Mouse (Mus musculus): ENCODE data around the gene Sox4.

Sox4 gene

DNA sequence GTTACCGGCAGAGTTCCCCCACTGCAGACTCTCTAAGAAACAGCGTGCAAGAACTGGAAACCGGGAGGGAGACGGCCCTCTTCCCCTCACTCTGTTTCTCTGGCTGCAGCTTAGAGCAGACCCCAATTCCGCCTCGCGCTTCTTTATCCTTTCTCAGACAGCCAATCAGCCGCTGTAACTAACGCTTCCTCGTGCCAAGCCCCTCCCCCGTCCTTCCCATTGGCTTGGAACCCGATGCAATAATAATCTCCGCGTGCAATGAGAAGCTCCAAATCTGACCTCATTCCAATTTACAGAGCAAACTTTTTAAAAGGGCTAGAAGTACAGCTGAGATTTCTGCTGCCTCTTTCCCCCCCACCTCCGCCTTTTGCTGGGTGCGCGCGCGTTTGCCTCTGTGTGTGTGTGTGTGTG, at the start of gene Sox4:
Gene Sox4 (minus strand): TSS at position 133 of the 411 bp plus-strand sequence.
- peak; percentile 62 for ATAC-seq (ENCODE audit: insufficient number of reproducible peaks, low FRiP score, low TSS enrichment)

DNA sequence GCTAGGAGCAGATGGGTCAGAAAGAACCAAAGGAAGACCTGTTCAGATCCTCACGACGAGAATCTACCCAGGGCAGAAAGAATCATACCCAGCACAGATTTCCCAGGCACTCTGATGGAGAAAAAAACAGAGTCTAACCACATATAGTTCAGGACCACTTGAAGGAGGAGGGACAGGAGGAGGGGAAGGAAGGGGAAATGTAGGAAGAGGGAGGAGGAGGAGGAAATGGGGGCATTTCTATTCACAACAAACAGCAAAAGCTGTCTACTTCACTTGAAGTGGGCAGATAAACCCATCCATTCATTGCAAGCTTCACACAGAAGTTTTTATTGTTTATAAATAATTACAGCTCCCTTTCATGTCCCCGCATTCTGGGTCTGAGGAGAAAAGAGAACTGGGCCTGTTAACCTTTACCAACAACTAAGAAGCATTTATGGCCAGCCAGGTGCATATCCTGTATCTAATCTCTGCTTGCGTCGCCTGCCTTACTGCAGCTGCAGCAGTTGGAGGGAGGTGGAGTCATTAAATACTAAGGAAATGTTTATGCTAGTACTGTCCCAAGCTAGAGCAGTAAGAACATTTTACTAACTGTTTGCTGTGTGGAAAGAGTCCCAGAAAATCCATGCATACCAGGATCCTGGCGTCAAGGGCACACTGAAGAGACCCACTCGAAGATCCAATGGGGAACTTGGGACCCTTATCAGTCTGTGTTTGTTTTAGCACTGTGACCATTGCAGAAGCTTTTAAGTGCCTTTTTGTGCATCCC, 38.6 kb upstream of the Sox4 start:
- no peak for ATAC-seq (ENCODE audit: insufficient number of reproducible peaks, low FRiP score, low TSS enrichment)

DNA sequence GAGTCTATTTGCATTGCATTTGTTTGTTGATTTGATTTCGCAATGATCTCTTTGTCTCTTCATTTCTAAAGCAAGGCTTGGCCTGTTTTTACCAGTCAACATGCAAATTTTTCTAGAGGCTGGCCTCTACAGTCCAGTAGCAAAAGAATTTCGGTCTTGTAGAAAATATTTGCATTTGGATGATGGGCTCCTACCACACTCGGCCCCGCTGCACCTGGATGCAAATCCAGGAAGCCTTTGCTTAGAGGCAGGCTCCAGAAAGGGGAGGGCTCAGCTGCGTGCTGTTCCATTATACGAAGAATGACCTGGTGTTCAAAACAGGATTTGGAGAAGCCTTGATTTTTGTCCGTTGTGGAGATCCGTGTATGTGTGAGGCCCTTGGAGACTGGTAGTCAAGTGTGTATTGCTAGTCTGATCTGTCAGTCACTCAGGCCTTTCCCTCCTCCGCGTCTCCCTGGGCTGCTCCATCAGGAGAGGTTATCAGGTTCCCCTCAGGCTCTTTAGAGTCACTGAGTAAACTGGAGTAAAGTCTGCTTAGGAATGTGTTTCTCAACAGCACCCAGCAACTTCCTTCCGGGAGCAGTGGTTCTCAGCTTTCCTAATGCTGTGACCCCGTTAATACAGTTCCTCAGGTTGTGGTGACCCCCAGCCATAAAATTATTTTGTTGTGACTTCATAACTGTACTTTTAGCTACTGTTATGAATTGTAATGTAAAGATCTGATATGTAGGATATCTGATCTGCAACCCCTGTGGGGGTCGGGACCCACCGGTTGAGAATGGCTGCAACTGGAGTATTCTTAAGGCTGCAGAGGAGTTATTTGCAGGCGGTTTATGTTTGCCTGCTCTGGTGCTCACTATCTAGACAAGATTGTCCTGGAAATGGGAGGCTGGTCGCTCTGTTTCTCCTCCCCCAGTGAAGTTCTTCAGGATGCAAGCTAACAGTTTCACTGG, 35.5 kb upstream of the Sox4 start:
- ATAC-seq (ENCODE audit: insufficient number of reproducible peaks, low FRiP score, low TSS enrichment) = no peak

DNA sequence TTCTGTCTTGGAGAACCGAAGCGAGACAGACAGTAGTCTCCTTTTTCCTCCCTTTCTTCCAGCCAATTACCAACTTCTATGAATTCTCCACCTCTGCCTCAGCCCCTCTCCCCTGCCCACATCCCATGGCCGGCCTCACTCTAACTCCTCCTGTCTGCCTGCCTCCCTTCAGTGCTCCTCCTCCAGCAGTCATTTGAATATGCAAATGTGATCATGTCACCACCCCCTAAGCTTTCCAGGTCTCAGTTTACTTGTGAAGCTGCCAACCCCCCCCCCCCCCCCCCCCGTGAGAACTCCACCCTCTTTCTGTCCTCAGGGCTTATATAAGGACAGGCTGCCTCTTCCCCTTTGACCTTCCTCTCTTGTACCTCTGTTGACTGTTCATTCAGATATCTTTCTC, 27.2 kb upstream of the Sox4 start:
- no peak for ATAC-seq (ENCODE audit: insufficient number of reproducible peaks, low FRiP score, low TSS enrichment)

DNA sequence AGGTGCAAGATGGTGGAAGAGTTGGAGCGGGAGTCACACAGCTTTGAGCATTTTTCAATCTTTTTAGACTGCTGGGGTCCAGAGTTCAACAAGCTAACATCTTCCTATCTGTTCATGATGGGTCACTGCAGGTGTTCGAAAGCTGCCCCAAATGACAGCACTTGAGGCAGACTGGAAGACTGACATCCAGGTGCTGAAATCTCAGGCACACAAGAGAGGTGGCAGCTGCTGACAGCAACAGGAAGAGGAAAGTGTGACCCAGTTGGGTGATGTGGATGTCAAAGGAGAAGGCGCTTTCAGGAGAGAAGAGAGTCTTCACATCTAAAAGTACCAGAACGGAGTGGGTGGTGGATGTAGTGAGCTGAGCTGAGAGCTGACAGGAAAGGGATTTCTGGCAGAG, 21.5 kb upstream of the Sox4 start:
- no peak for ATAC-seq (ENCODE audit: insufficient number of reproducible peaks, low FRiP score, low TSS enrichment)

DNA sequence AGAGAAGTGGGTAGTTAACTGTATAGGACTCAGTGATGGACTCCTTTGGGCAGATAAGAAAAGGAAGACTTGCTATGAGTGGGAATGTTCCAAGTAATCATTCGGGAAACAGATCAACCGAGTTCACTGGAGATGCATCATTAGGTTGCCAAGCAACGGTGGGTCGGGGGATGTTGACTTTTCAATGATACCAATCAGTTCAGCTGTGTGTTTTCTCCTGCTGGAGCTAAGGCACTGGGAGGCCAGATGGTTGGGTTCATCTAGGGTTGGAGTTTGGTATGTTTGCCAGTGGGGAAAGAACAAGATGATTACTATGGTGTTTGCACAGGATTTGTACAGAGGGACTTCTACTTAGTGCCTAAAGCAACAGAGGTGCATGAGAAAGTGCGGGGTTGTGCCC, 21.1 kb upstream of the Sox4 start:
- ATAC-seq (ENCODE audit: insufficient number of reproducible peaks, low FRiP score, low TSS enrichment) = no peak

DNA sequence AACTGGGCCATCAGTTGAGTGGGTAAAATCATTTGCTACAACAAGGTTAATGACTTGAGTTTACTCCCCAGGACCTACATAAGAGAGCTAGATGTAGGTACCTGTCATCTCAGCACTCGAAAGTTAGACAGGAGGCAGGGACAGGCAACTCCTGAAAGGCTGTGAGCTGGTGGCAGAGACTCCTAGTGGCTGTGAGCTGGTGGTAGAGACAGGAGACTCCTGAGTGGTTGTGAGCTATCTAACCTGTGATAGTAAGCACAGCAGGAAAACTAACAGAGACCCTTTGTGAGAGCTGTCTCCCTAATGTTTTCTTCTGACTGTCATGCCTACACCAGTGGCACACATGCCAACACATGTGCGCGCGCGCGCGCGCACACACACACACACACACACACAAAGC, 7.4 kb upstream of the Sox4 start:
- ATAC-seq (ENCODE audit: insufficient number of reproducible peaks, low FRiP score, low TSS enrichment) = no peak

DNA sequence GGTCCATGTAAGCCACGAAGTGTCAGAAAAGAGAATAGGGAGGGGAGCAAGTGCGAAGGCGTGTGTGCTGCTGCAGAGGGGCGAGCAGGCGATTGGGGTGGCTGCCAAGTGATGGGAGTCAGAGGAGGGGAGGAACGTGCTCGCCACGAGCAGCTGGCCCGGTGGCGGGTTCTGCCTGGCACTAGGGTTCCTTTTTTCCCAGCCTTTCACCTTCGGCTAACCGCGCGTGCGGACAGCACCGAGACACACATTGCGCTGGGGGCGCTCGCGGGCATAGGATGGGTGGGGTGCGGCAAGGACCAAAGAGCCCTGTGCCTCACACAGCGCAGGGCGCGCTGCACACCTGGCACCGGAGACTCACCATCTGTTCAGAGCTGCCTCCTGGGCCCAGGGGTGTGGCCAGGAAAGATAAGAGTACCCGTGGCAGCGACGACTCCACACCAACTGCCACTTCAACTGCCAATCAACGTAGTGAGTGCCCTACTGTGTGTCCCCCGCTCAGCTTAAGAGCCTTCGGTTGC, 6.0 kb upstream of the Sox4 start:
- ATAC-seq (ENCODE audit: insufficient number of reproducible peaks, low FRiP score, low TSS enrichment) = peak; percentile 77

DNA sequence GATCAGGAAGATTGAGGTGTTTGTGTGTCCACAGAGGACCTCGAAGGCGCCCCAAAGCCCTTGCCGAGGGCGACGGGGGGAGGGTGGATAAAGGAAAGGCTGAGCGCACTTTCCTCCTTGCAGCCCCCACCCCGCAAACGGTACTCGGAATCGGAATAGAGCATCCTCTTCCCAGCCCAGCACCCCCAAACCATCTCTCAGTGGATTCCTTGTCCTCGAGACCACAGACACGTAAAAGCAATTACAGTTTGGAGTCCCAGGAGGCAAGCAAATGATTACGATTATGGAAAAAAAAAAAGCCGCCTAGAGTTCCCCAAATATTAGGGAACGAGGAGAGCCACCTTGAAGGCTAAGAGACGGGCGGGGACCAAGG, 5.5 kb upstream of the Sox4 start:
- no peak; the same call in 1 of the 2 replicates for ATAC-seq (ENCODE audit: insufficient number of reproducible peaks, low FRiP score, low TSS enrichment)

DNA sequence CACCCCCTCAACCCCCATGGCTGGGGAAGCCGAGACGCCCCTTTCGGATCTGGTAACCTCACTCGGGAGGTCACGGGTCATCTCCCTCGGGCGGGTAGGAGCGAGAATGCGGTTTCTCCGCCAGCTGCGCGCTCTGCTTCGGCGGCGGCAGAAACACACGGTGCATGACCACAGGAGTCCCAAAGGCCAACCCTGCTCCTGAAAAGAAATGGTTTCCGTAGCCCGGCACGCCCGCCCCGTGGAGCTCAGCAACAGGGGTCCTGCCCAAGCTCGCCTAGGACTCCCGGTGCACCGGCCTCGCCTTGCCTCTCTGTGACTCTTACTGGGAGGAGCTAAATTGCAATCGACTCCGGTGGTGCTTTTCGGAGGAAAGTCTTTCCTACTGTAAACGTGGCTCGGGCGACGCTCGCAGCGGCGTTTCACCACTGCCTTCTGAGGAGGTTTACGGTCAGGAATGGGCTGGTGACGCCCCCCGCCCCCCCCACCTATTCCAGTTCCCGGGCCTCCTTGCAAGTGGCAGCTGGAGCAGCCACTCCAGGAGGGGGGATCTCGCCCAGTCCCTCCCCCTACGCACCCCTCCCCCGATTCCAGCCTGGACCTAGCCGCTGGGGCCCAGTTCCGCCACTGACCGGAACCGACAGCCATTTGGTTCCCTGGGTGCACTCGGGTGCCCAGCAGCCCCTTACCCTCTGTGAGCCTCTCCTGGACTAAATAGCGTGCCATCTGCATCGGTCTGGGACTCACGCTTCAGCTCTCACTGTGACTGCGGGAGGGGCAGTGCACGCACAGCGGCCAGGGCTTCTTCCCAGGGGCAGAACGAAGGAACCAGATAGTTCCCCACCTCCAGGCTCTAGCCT, 4.9 kb upstream of the Sox4 start:
- ATAC-seq (ENCODE audit: insufficient number of reproducible peaks, low FRiP score, low TSS enrichment) = peak; percentile 49

DNA sequence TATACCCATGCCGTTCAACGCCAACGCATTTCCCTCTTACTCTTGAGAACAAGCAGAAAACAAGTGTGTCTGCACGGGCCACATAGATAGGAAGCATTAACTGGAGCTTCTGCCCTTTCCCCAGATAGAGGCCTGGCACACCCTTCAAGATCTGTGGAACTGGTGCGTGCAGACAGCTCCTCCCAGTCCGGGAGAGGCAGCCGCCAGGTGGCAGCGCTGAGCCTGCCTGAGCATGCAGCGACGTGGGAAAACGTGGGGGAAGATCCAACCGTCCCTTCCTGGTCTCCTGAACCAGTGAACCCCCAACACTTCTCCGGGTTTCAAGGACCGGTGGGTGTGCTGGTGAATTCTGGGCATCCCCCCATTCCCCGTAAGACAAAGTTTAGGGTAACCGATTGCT, 4.3 kb upstream of the Sox4 start:
- ATAC-seq (ENCODE audit: insufficient number of reproducible peaks, low FRiP score, low TSS enrichment) = peak; percentile 56

DNA sequence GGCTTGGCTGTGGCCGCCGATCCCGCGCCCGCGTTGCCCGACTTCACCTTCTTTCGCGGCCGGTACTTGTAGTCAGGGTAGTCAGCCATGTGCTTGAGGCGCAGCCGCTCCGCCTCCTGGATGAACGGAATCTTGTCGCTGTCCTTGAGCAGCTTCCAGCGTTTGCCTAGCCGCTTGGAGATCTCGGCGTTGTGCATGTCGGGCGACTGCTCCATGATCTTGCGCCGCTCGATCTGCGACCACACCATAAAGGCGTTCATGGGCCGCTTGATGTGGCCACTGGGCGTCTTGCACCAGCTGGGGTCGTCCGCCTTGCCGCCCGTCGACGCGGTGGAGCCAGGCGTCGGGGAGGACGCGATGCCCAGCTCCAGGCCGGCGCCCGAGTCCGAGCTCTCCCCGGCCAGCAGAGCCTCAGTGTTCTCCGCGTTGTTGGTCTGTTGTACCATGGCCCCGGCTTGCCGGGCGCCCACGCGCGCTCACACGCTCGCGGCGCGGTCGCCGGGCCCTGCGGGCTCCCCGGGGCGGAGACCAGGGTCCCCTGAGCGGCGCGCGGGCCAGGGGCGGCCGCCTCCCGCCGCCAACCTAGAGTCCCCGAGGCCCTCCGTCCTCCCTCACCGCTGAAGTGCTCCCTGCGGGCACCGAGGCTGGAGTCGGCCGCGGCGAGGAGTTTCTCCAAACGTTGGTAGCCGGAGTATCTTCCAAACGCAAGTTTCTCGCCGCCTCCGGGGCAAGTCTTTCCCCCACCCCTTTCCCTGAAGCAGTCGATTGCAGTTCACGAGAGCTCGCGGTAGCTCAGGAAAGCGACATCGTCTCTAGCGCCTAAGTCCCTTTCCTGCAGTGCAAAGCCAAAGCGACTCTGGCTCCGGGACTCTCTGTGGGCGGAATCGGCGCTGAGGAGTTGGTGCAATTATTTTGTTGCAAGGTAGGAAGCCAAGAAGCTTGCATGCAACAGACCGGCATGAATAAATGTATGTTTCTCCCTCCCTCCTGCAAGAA, 639 bp downstream of the Sox4 start:
- peak; percentile 15 for ATAC-seq (ENCODE audit: insufficient number of reproducible peaks, low FRiP score, low TSS enrichment)

DNA sequence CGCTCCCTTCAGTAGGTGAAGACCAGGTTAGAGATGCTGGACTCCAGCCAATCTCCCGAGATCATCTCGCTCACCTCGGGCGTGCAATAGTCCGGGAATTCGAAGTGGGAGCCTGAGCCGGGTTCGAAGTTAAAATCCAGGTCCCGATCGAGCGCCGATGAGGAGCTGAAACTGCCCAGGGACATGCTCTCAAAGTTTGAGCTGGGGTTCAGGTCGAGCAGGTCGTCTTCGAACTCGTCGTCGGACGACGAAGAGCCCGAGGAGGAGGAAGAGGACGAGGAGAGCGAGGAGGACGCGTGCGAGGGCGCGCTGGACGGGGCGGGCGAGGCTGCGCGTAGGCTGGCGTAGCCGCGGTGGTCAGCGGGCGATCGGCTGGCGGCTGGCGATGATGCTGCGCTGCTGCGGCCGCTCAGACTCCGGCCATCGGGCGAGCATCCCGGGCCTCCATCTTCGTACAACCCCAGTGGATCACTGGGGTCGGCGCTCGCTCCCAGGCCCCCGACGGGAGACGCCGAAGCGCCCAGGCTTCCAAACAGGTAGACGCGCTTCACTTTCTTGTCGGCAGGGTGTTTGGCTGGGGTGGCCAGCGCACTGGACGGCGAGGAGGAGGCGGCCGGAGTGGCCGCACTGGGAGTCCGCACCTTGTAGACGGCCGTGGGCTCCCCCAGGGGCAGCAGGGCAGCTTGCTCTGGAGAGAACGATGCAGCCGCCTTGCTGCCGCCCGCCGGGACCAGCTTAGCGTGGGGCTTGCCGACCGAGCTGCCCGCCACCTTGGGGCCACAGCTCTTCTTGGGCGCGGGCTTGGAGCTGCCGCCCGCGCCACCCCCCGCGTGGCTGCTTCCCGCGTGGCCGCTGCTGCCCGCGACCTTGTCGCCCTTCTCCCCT, 1.6 kb downstream of the Sox4 start:
- peak; percentile 4; the same call in 1 of the 2 replicates for ATAC-seq (ENCODE audit: insufficient number of reproducible peaks, low FRiP score, low TSS enrichment)

DNA sequence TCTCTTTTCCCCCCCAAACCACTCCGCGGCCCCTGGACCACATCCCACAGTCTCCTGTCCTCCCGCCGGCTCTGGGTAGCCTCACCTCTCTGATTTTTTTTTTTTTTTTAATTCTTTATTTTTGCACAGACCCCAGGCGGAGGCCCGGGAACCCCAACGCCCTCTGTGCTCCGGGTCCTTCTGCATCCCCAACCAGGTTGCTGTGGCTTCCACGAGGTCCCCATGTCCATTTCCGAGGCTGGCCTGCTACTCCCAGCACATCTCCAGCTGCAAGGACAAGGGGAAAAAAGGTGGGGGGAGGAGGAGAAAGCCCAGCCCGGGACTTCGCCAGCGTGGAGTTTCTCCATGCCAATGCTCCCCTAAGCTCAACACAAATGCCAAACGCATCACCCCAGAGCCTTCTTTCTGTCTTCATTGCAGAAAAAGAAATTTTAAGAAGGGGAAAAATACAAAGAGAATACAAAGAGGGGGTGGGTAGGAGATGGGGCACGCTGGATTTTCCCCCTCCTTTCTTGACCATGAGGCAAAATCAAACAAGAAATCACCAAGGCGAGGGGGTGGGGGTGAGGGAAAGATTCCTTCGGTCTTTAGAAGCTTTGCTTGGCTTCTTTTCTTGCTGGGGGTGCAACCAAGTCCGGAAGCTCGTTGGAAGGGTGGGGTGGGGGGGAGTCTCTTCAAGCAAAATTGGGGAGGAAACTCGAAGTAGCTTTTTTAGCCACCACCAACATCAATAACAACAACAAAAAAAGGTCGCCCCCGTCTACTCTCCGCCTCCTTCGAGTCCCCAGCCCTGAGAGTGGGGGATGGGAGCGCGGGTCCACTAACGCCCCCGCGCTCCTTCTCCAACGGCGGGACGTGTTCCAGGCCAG, 2.7 kb downstream of the Sox4 start:
- ATAC-seq (ENCODE audit: insufficient number of reproducible peaks, low FRiP score, low TSS enrichment) = no peak

DNA sequence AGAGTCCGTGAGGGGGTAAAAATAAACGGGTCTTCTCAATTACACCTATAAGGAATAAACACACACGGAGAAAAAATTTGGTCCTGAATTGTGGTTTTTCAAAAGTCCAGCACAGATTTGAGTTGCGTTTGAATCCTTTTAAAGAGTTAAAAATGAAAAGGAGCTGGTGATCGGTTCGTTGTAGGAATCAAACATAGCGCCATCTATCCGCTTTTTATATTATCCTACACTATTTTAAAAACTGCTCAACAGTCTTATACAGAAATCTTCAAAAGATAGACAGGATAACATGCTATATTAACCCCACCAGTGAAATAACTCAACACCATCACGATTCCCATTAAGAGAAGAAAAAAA, 3.3 kb downstream of the Sox4 start:
- ATAC-seq (ENCODE audit: insufficient number of reproducible peaks, low FRiP score, low TSS enrichment) = no peak

DNA sequence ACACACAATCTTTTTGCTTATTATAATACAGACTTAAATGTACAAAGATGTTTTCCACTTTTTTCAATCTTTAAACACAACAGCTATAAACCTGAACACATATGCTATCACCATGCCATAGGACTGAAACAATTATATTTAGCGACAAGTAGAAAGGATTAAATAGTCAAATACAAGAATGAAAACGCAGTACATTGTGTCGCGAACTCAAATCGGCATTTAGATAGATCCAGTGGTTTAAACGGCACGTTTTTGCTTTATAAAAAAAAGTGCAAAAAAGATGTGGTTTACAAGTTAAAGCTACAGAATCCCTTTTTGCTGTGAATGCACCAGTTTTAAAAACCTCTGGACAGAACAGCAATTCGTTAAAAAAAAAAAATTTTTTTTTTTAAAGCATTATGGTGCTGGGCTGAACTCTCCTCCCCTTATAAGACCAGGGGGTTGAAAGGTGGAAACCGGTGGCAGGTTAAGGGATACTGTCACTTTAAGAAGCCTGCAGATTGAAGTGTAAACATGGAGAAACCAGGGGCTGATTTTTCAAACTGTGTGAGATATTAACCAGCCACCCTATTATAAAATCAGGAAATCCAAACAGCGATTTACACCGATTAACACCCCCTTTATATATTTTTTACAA, 4.1 kb downstream of the Sox4 start:
- no peak for ATAC-seq (ENCODE audit: insufficient number of reproducible peaks, low FRiP score, low TSS enrichment)

DNA sequence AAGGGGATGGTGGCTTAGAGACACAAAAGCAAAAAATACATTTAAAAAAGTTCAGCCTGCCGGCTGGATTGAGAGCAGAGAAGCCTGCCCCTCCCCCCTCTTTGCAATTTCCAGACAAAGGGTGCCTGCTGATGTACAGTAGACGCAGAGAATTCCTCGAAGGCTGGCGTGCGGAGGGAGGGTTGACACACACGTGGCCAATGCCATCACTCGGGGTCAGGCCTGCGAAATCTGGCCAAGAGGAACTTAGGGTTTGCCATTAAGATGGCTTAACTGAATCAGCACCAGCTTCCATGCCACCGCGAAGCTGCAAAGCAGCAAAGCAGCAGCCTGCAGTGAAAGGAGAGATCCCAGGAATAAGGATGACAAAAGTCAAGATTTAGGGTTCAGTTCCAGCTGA, 5.0 kb downstream of the Sox4 start:
- no peak for ATAC-seq (ENCODE audit: insufficient number of reproducible peaks, low FRiP score, low TSS enrichment)

Data from cerebellum, adult (tissue).